Mouse (Mus musculus): ENCODE data around the gene Rps17. TPM values are rescaled to one million over a fixed set of nuclear protein-coding genes. Genes with fewer than 3 reads are reported as not detected.

The Rps17 gene
- polyA plus RNA-seq, 1 experiment from 2014 or later, result 658 TPM

DNA sequence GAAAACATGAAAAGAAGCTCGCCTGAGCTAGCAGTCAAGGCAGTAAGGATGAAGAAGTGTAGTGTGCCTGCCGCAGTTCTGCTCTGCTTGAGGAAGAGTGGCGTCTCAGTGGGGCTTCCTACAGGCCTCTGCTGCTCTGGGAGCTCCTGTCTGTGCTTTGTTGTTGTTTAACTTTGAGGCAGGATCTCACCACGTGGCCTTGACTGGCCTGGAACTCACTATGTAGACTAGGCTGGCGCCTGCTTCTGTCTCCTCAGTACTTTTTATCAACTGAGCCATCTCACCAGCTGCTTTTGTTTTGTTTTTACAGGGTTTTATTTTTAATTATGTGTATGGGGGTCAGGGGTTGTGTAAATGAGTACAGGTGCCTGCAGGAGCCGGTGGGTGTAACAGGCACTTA, 46.8 kb downstream of the Rps17 start:
- H3K9me3 ChIP-seq (ENCODE audit: control insufficient read depth, low read length), result no peaks in the 10 kb centered on the region
- H3K9ac ChIP-seq (ENCODE audit: low read depth, low read length), result no peak overlapping the region
- no peaks in the 10 kb centered on the region for H3K4me1 ChIP-seq (ENCODE audit: control insufficient read depth, insufficient read depth, low read depth, low read length)
- no peak overlapping the region for H3K4me3 ChIP-seq (ENCODE audit: low read length)
- H3K27me3 ChIP-seq (replicated peaks; ENCODE audit: control insufficient read depth, insufficient read depth, low read length), result no peaks in the 10 kb centered on the region
- no peaks in the 10 kb centered on the region for H3K36me3 ChIP-seq (ENCODE audit: control insufficient read depth, insufficient read depth, low read length)
- H3K27ac ChIP-seq (ENCODE audit: low read depth, low read length), result no peak overlapping the region
- WGBS, result 31% methylated on average over 6 of the region's 6 CpGs
- no peak for ATAC-seq
- no peak overlapping the region for H3K4me2 ChIP-seq (ENCODE audit: low read length)

DNA sequence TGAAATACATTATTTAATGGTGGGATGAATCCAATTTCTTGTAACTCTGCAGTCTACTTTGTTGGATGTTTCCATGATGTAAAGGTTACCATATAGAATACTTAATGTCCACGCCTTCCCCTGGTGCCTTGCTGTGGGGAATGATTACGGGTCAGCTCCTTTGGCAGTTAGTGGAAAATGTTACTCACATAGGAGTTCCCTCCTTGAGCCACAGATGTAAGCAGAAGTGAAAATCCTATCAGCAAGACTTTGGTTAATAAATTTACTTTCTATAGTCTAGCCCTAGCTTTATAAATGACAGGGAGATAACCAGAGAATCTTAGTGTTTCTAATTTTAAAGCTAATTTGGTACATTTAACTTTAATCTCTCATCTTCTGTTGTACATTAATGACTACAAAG, 49.9 kb downstream of the Rps17 start:
- Histone ChIP-seq H3K4me1 (ENCODE audit: control insufficient read depth, insufficient read depth, low read depth, low read length) (no peaks in the 10 kb centered on the region), H3K9ac (ENCODE audit: low read depth, low read length) (no peak overlapping the region), H3K4me3 (ENCODE audit: low read length) (no peak overlapping the region), H3K4me2 (ENCODE audit: low read length) (no peak overlapping the region), H3K27me3 (replicated peaks; ENCODE audit: control insufficient read depth, insufficient read depth, low read length) (no peaks in the 10 kb centered on the region), H3K9me3 (ENCODE audit: control insufficient read depth, low read length) (no peaks in the 10 kb centered on the region), H3K36me3 (ENCODE audit: control insufficient read depth, insufficient read depth, low read length) (no peaks in the 10 kb centered on the region), H3K27ac (ENCODE audit: low read depth, low read length) (no peak overlapping the region)
- WGBS, result 89% methylated on average over 2 of the region's 2 CpGs
- no peak for ATAC-seq

Other genes starting within 250 kb of the Rps17 start
- 0.05 TPM in 1 of 2 replicates, not detected in the other for gene Slc28a1, start 230.5 kb downstream of the Rps17 start, polyA plus RNA-seq (2015; fragmentation: Nextera tagmentation; extraction: Ambion mirVana)
- 1.2 and 2.0 TPM in 2 replicates for gene Pde8a, start 131.7 kb downstream of the Rps17 start, polyA plus RNA-seq (2015; fragmentation: Nextera tagmentation; extraction: Ambion mirVana)
- gene Cpeb1, start 110.2 kb upstream of the Rps17 start, polyA plus RNA-seq (2015; fragmentation: Nextera tagmentation; extraction: Ambion mirVana), result 8.3 and 8.4 TPM in 2 replicates
- gene Ap3b2, start 148.7 kb upstream of the Rps17 start, polyA plus RNA-seq (2015; fragmentation: Nextera tagmentation; extraction: Ambion mirVana), result 149 and 164 TPM in 2 replicates
- not detected in 2 replicates for gene BC048679, start 153.0 kb upstream of the Rps17 start, polyA plus RNA-seq (2015; fragmentation: Nextera tagmentation; extraction: Ambion mirVana)
- 0.15 and 0.57 TPM in 2 replicates for gene Fsd2, start 221.7 kb upstream of the Rps17 start, polyA plus RNA-seq (2015; fragmentation: Nextera tagmentation; extraction: Ambion mirVana)
- 2.0 and 6.0 TPM in 2 replicates for gene Whamm, start 226.0 kb upstream of the Rps17 start, polyA plus RNA-seq (2015; fragmentation: Nextera tagmentation; extraction: Ambion mirVana)